Mouse (Mus musculus) MEL (cell line): ENCODE measurements around the gene Mettl13. TPM values are rescaled to one million over a fixed set of nuclear protein-coding genes. Genes with fewer than 3 reads are reported as not detected.

Experiments
- DNase-seq: peaks from one replicate; pipeline ENCODE4 v3.0.0; 2011; ENCODE audit warnings: low read depth, low spot score
- H3K27ac ChIP-seq: 2 replicates; pipeline ENCODE4 v1.5.1; 2012; ENCODE audit warnings: low read depth, mild to moderate bottlenecking, control low read depth, low read length, moderate library complexity; ENCODE audit not compliant: control insufficient read depth
- H3K27me3 ChIP-seq, 2 experiments: fragments of 150-350 bp in 1 of 2; sonication (generic) in 1 of 2; 2 replicates each; pipeline ENCODE4 v1.6.1; 2012; ENCODE audit warnings: low read length in 2 of 2, mild to moderate bottlenecking in 2 of 2, improper control_type of control experiment in 1 of 2, moderate library complexity in 1 of 2; ENCODE audit not compliant: insufficient read depth in 2 of 2, control insufficient read depth in 1 of 2
- H3K36me3 ChIP-seq, 2 experiments: 2 replicates each; pipeline ENCODE4 v1.6.1; 2012 to 2014; ENCODE audit warnings: low read length in 2 of 2, improper control_type of control experiment in 1 of 2, inconsistent platforms in 1 of 2, mild to moderate bottlenecking in 1 of 2; ENCODE audit not compliant: insufficient read depth in 2 of 2, control insufficient read depth in 1 of 2
- H3K4me1 ChIP-seq, 2 experiments: fragments of 150-350 bp in 1 of 2; sonication (generic) in 1 of 2; 2 replicates each; pipeline ENCODE4 v1.6.1; 2012; ENCODE audit warnings: low read length in 2 of 2, improper control_type of control experiment in 1 of 2, mild to moderate bottlenecking in 1 of 2; ENCODE audit not compliant: insufficient read depth in 2 of 2, control insufficient read depth in 1 of 2
- H3K4me3 ChIP-seq, 2 experiments: fragments of 150-350 bp in 1 of 2; sonication (generic) in 1 of 2; 2 replicates each; pipeline ENCODE4 v1.5.1; 2012; ENCODE audit warnings: low read depth in 2 of 2, low read length in 2 of 2, mild to moderate bottlenecking in 2 of 2, moderate library complexity in 2 of 2, control low read depth in 1 of 2, improper control_type of control experiment in 1 of 2; ENCODE audit not compliant: control insufficient read depth in 1 of 2, insufficient read depth in 1 of 2
- H3K79me2 ChIP-seq: 2 replicates; pipeline ENCODE4 v1.6.1; 2012; ENCODE audit warnings: mild to moderate bottlenecking, low read length, moderate library complexity; ENCODE audit not compliant: control insufficient read depth, poor library complexity, insufficient read depth
- H3K9ac ChIP-seq: 2 replicates; pipeline ENCODE4 v1.6.1; 2012; ENCODE audit warnings: low read depth, mild to moderate bottlenecking, control low read depth, low read length, moderate library complexity; ENCODE audit not compliant: control insufficient read depth, poor library complexity, severe bottlenecking
- H3K9me3 ChIP-seq: fragments of 150-350 bp; sonication (generic); replicated peaks from 2 replicates; pipeline ENCODE4 v1.6.1; 2012; ENCODE audit warnings: mild to moderate bottlenecking, low read length, improper control_type of control experiment, moderate library complexity; ENCODE audit not compliant: insufficient read depth
- CHD2 ChIP-seq: IDR thresholded peaks from 2 replicates; pipeline ENCODE4 v1.6.1; 2011; ENCODE audit warnings: low read length, improper control_type of control experiment
- CTCF ChIP-seq, 3 experiments: IDR thresholded peaks in 2 of 3; conservative IDR thresholded peaks in 1 of 3; 2 replicates each; pipeline ENCODE4 v1.5.1; 2011 to 2012; ENCODE audit warnings: low read length in 3 of 3, low read depth in 2 of 3, mild to moderate bottlenecking in 2 of 3, improper control_type of control experiment in 1 of 3, inconsistent platforms in 1 of 3, mixed read lengths in 1 of 3, moderate library complexity in 1 of 3; ENCODE audit not compliant: control insufficient read depth in 1 of 3, insufficient read depth in 1 of 3, poor library complexity in 1 of 3, severe bottlenecking in 1 of 3
- ELF1 ChIP-seq: IDR thresholded peaks from 2 replicates; pipeline ENCODE4 v1.6.1; 2014; ENCODE audit warnings: low read depth, mild to moderate bottlenecking, inconsistent platforms, low read length, improper control_type of control experiment, moderate library complexity
- EP300 ChIP-seq, 2 experiments: IDR thresholded peaks; 2 replicates each; pipeline ENCODE4 v1.6.1; 2011; ENCODE audit warnings: improper control_type of control experiment in 2 of 2, low read length in 2 of 2, low read depth in 1 of 2, mild to moderate bottlenecking in 1 of 2
- GABPA ChIP-seq: IDR thresholded peaks from 2 replicates; pipeline ENCODE4 v1.6.1; 2012; ENCODE audit warnings: low read depth, mild to moderate bottlenecking, inconsistent platforms, low read length, improper control_type of control experiment, moderate library complexity
- GATA1 ChIP-seq: IDR thresholded peaks from 2 replicates; pipeline ENCODE4 v1.6.1; 2011; ENCODE audit warnings: low read depth, low read length, improper control_type of control experiment
- HCFC1 ChIP-seq: IDR thresholded peaks from 2 replicates; pipeline ENCODE4 v1.6.1; 2012; ENCODE audit warnings: low read depth, mild to moderate bottlenecking, inconsistent platforms, low read length, improper control_type of control experiment, moderate library complexity
- KAT2A ChIP-seq: conservative IDR thresholded peaks from 2 replicates; pipeline ENCODE4 v1.6.1; 2012; ENCODE audit warnings: low read depth, low read length, improper control_type of control experiment, inconsistent platforms
- MAX ChIP-seq: IDR thresholded peaks from 2 replicates; pipeline ENCODE4 v1.6.1; 2011; ENCODE audit warnings: low read length, improper control_type of control experiment
- MAZ ChIP-seq: IDR thresholded peaks from 2 replicates; pipeline ENCODE4 v1.6.1; 2012; ENCODE audit warnings: low read depth, mild to moderate bottlenecking, inconsistent platforms, low read length, improper control_type of control experiment
- NELFE ChIP-seq: IDR thresholded peaks from 2 replicates; pipeline ENCODE4 v1.6.1; 2011; ENCODE audit warnings: low read depth, low read length, improper control_type of control experiment
- POLR2AphosphoS2 ChIP-seq: IDR thresholded peaks from 2 replicates; pipeline ENCODE4 v1.6.1; 2011; ENCODE audit warnings: low read length, improper control_type of control experiment
- POLR2AphosphoS5 ChIP-seq: IDR thresholded peaks from 2 replicates; pipeline ENCODE4 v1.6.1; 2012; ENCODE audit warnings: low read depth, borderline replicate concordance, mild to moderate bottlenecking, inconsistent platforms, low read length, moderate library complexity, mixed read lengths
- SIN3A ChIP-seq: IDR thresholded peaks from 2 replicates; pipeline ENCODE4 v1.6.1; 2012; ENCODE audit warnings: low read length, improper control_type of control experiment, inconsistent platforms
- TAL1 ChIP-seq: IDR thresholded peaks from 2 replicates; pipeline ENCODE4 v1.6.1; 2012; ENCODE audit warnings: mild to moderate bottlenecking, inconsistent platforms, low read length, moderate library complexity, mixed read lengths
- TBP ChIP-seq: IDR thresholded peaks from 2 replicates; pipeline ENCODE4 v1.8.0; 2011; ENCODE audit warnings: low read depth, low read length, improper control_type of control experiment
- TCF12 ChIP-seq: IDR thresholded peaks from 2 replicates; pipeline ENCODE4 v1.6.1; 2014; ENCODE audit warnings: low read depth, mild to moderate bottlenecking, inconsistent platforms, low read length, improper control_type of control experiment, moderate library complexity
- UBTF ChIP-seq: IDR thresholded peaks from 2 replicates; pipeline ENCODE4 v1.6.1; 2012; ENCODE audit warnings: low read depth, mild to moderate bottlenecking, inconsistent platforms, low read length, improper control_type of control experiment, moderate library complexity, borderline replicate concordance; ENCODE audit not compliant: insufficient read depth
- USF2 ChIP-seq, 2 experiments: IDR thresholded peaks; 2 replicates each; pipeline ENCODE4 v1.6.1; 2011 to 2012; ENCODE audit warnings: improper control_type of control experiment in 2 of 2, low read length in 2 of 2, borderline replicate concordance in 1 of 2, inconsistent platforms in 1 of 2, low read depth in 1 of 2, mild to moderate bottlenecking in 1 of 2; ENCODE audit not compliant: insufficient read depth in 1 of 2
- ZMIZ1 ChIP-seq: IDR thresholded peaks from 2 replicates; pipeline ENCODE4 v1.6.1; 2012; ENCODE audit warnings: low read depth, mild to moderate bottlenecking, inconsistent platforms, low read length, improper control_type of control experiment, moderate library complexity
- ZNF384 ChIP-seq: IDR thresholded peaks from 2 replicates; pipeline ENCODE4 v1.6.1; 2012; ENCODE audit warnings: low read depth, mild to moderate bottlenecking, inconsistent platforms, low read length, improper control_type of control experiment
- polyA plus RNA-seq, 2 experiments: library from polyadenylated mRNA; stranded (reverse) in 1 of 2; unstranded in 1 of 2; fragments of >175 nt in 1 of 2; fragments of >200 nt in 1 of 2; gene quantifications; 2 replicates each; pipeline versions ENCODE4 v1.2.1 to v1.2.4; 2012; ENCODE audit warnings: low replicate concordance in 2 of 2, low read depth in 1 of 2; ENCODE audit not compliant: insufficient read length in 2 of 2, insufficient read depth in 1 of 2, missing spikeins in 1 of 2
- total RNA-seq: library from RNA; depleted of rRNA; stranded (reverse); fragments of 300-350 nt; gene quantifications from 2 replicates; pipeline ENCODE4 v1.2.3, GENCODE M21; 2012

Gene Mettl13
- total and polyA plus RNA-seq, 3 experiments: 29.1 to 60.1 TPM; not detected in 1

DNA sequence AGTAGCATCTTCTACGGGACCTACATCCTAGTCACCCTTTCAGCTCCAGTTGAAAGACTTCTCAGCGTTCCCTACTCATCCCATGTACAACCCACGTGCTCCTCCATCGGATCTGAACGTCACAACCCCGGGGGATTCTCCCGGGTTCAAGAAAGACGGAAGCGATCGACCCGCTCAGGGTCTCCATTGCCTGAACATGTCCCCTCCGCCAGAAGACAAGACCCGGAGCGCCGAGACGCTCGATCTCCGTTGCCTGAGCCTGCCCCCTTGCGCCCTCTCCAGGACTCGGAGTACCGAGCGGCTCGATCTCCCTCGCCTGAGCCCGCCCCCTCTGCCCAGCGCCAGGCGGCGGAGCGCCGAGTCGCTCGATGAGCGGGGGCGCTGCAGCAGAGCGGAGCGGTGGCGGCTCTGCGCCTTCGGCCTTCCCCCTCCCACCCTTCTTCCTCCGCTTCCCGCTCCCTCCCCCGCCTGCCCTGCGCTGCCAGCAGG is 22.0 kb upstream of the Mettl13 start, which contains the start of gene Vamp4 (continued):
- no peak for TF ChIP-seq KAT2A
- TF ChIP-seq ZMIZ1: peak; percentile 32; the same call in 1 of the 2 replicates
- peak in 1 of 3 experiments; percentile 18; a peak in 1 of 6 replicates for TF ChIP-seq CTCF (IDR thresholded peaks at IDR 0.05 in 2 of 3, conservative IDR thresholded peaks at IDR 0.05 in 1 of 3; ENCODE audit: control insufficient read depth in 1 of 3, insufficient read depth in 1 of 3, low read depth in 2 of 3, low read length in 3 of 3, poor library complexity in 1 of 3, severe bottlenecking in 1 of 3)
- TF ChIP-seq MAX: peak; percentile 86
- peak; percentile 91 for TF ChIP-seq HCFC1
- no peak for TF ChIP-seq EP300 (IDR thresholded peaks at IDR 0.05; ENCODE audit: low read depth in 1 of 2, low read length in 2 of 2)
- 0 out of 2 replicates have a peak, but pooled peaks have one; percentile 77 for TF ChIP-seq UBTF
- peak; percentile 98; the same call in 1 of the 2 replicates for TF ChIP-seq MAZ
- 0 out of 2 replicates have a peak, but pooled peaks have one; percentile 39 for TF ChIP-seq POLR2AphosphoS2
- TF ChIP-seq TCF12: peak; percentile 73; the same call in 1 of the 2 replicates
- TF ChIP-seq TAL1: no peak
- TF ChIP-seq CHD2: no peak

DNA sequence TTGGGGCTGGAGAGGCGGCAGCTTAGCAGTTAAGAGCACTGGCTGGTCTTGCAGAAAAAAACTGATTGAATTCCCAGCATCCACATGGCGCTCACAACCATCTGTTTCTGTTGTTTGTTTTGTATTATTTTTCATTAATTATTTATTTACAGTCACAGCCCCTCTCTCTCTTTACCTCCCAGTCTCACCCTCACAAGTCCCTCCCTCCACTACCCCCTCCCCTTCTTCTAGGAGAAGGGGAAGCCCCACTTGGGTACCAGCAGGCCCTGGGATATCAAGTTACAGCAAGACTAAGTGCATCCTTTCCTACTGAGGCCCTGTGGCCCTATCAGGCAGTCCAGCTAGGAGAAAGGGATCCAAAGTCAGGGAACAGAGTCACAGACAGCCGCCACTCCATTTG is 19.0 kb upstream of the Mettl13 start:
- H3K4me3 ChIP-seq: no peak overlapping the region
- H3K27me3 ChIP-seq: no peaks in the 10 kb centered on the region
- H3K9me3 ChIP-seq: no peaks in the 10 kb centered on the region
- no peak overlapping the region for H3K27ac ChIP-seq
- TF ChIP-seq NELFE (no peak), USF2 (IDR thresholded peaks at IDR 0.05; ENCODE audit: borderline replicate concordance in 1 of 2, insufficient read depth in 1 of 2, low read depth in 1 of 2, low read length in 2 of 2) (no peak), MAX (no peak), ZNF384 (no peak), KAT2A (no peak), CTCF (IDR thresholded peaks at IDR 0.05 in 2 of 3, conservative IDR thresholded peaks at IDR 0.05 in 1 of 3; ENCODE audit: control insufficient read depth in 1 of 3, insufficient read depth in 1 of 3, low read depth in 2 of 3, low read length in 3 of 3, poor library complexity in 1 of 3, severe bottlenecking in 1 of 3) (no peak), TCF12 (no peak), GABPA (no peak), POLR2AphosphoS5 (no peak), EP300 (IDR thresholded peaks at IDR 0.05; ENCODE audit: low read depth in 1 of 2, low read length in 2 of 2) (no peak), TBP (no peak), TAL1 (no peak), CHD2 (no peak), MAZ (no peak), GATA1 (no peak), UBTF (no peak), SIN3A (no peak), ELF1 (no peak), POLR2AphosphoS2 (no peak)
- H3K9ac ChIP-seq: no peak overlapping the region
- H3K79me2 ChIP-seq: no peaks in the 10 kb centered on the region; the same call in 1 of the 2 replicates
- no peak for DNase-seq
- peaks cover 0 to 7% of the 10 kb centered on the region in 2 experiments; a peak in 2 of 4 replicates for H3K36me3 ChIP-seq
- peaks cover 2 to 9% of the 10 kb centered on the region in 2 experiments; a peak in 3 of 4 replicates for H3K4me1 ChIP-seq
